Mouse (Mus musculus): ENCODE results near the gene H13. TPM values are rescaled to one million over a fixed set of nuclear protein-coding genes. Genes with fewer than 3 reads are reported as not detected.

Gene H13
- total RNA-seq (2014; rRNA removed) (182 and 196 TPM in 2 replicates), polyA plus RNA-seq (2015; fragmentation: Nextera tagmentation; extraction: Ambion mirVana) (162 and 163 TPM in 2 replicates)

GRCm38 (mm10) chr2:152669256-152669638, at the start of gene H13:
TSS of gene H13 (plus strand) at chr2:152669461.
- no peaks in the 10 kb centered on the region for H3K9me3 ChIP-seq (ENCODE audit: low read length)
- no peaks in the 10 kb centered on the region for H3K36me3 ChIP-seq (ENCODE audit: insufficient read depth, low read length)
- H3K27me3 ChIP-seq (ENCODE audit: insufficient read depth, low read length) = no peaks in the 10 kb centered on the region
- H3K27ac ChIP-seq = peak within 1 kb of the TSS; percentile 97
- TF ChIP-seq CTCF (IDR thresholded peaks at IDR 0.05; ENCODE audit: low read depth) = peak; percentile 99
- ATAC-seq = peak; percentile 84
- WGBS = under 1% methylated on average over 35 of the region's 35 CpGs
- H3K4me3 ChIP-seq (ENCODE audit: low read length) = peak within 1 kb of the TSS; percentile 87
- H3K4me1 ChIP-seq (ENCODE audit: insufficient read depth, low read length) = peaks cover 14% of the 10 kb centered on the region; the same call in 1 of the 2 replicates
- peak within 1 kb of the TSS; percentile 74 for H3K4me2 ChIP-seq (ENCODE audit: low read depth, low read length)
- DNase-seq (ENCODE audit: low spot score) = peak; percentile 97
- H3K9ac ChIP-seq (replicated peaks; ENCODE audit: low read length) = peak within 1 kb of the TSS; percentile 91

- Histone ChIP-seq H3K27ac (no peak overlapping the region), H3K4me1 (ENCODE audit: insufficient read depth, low read length) (no peaks in the 10 kb centered on the region), H3K4me2 (ENCODE audit: low read depth, low read length) (no peak overlapping the region), H3K9ac (replicated peaks; ENCODE audit: low read length) (no peak overlapping the region), H3K4me3 (ENCODE audit: low read length) (no peak overlapping the region), H3K36me3 (ENCODE audit: insufficient read depth, low read length) (no peaks in the 10 kb centered on the region), H3K27me3 (ENCODE audit: insufficient read depth, low read length) (no peaks in the 10 kb centered on the region), H3K9me3 (ENCODE audit: low read length) (no peaks in the 10 kb centered on the region)
- ATAC-seq (no peak), DNase-seq (ENCODE audit: low spot score) (no peak)
- WGBS = 67% methylated on average over 9 of the region's 9 CpGs
- TF ChIP-seq CTCF (IDR thresholded peaks at IDR 0.05; ENCODE audit: low read depth) = no peak
Observed at GRCm38 (mm10) chr2:152620367-152621134, 48.7 kb upstream of the H13 start.

- no peak for TF ChIP-seq CTCF (IDR thresholded peaks at IDR 0.05; ENCODE audit: low read depth)
- 91% methylated on average over 13 of the region's 13 CpGs for WGBS
- Histone ChIP-seq H3K4me1 (ENCODE audit: insufficient read depth, low read length) (0 out of 2 replicates have a peak, but pooled peaks cover 4% of the 10 kb centered on the region), H3K4me2 (ENCODE audit: low read depth, low read length) (no peak overlapping the region), H3K36me3 (ENCODE audit: insufficient read depth, low read length) (no peaks in the 10 kb centered on the region), H3K4me3 (ENCODE audit: low read length) (no peak overlapping the region), H3K27me3 (ENCODE audit: insufficient read depth, low read length) (0 out of 2 replicates have a peak, but pooled peaks cover 4% of the 10 kb centered on the region), H3K9ac (replicated peaks; ENCODE audit: low read length) (no peak overlapping the region), H3K27ac (no peak overlapping the region), H3K9me3 (ENCODE audit: low read length) (no peaks in the 10 kb centered on the region)
- no peak for ATAC-seq
- DNase-seq (ENCODE audit: low spot score) = no peak
Observed at GRCm38 (mm10) chr2:152622151-152622550, 47.1 kb upstream of the H13 start.

GRCm38 (mm10) chr2:152622953-152623352, 46.3 kb upstream of the H13 start, which contains the start of gene Defb25:
TSS of gene Defb25 (minus strand) at chr2:152623053.
- H3K9me3 ChIP-seq (ENCODE audit: low read length) = no peaks in the 10 kb centered on the region
- H3K4me1 ChIP-seq (ENCODE audit: insufficient read depth, low read length) = 0 out of 2 replicates have a peak, but pooled peaks cover 4% of the 10 kb centered on the region
- ATAC-seq (no peak), DNase-seq (ENCODE audit: low spot score) (no peak)
- no peak within 1 kb of the TSS for H3K4me2 ChIP-seq (ENCODE audit: low read depth, low read length)
- H3K27me3 ChIP-seq (ENCODE audit: insufficient read depth, low read length) = peaks cover 10% of the 10 kb centered on the region; the same call in 1 of the 2 replicates
- H3K36me3 ChIP-seq (ENCODE audit: insufficient read depth, low read length) = no peaks in the 10 kb centered on the region
- H3K27ac ChIP-seq = no peak within 1 kb of the TSS
- TF ChIP-seq CTCF (IDR thresholded peaks at IDR 0.05; ENCODE audit: low read depth) = no peak
- H3K4me3 ChIP-seq (ENCODE audit: low read length) = no peak within 1 kb of the TSS
- H3K9ac ChIP-seq (replicated peaks; ENCODE audit: low read length) = no peak within 1 kb of the TSS
- 81% methylated on average over 7 of the region's 7 CpGs for WGBS

- H3K27ac ChIP-seq = no peak overlapping the region
- 87% methylated on average over 2 of the region's 2 CpGs for WGBS
- H3K9ac ChIP-seq (replicated peaks; ENCODE audit: low read length) = no peak overlapping the region
- peaks cover 16% of the 10 kb centered on the region; the same call in 1 of the 2 replicates for H3K27me3 ChIP-seq (ENCODE audit: insufficient read depth, low read length)
- 0 out of 2 replicates have a peak, but pooled peaks cover 4% of the 10 kb centered on the region for H3K4me1 ChIP-seq (ENCODE audit: insufficient read depth, low read length)
- H3K4me3 ChIP-seq (ENCODE audit: low read length) = no peak overlapping the region
- no peak overlapping the region for H3K4me2 ChIP-seq (ENCODE audit: low read depth, low read length)
- TF ChIP-seq CTCF (IDR thresholded peaks at IDR 0.05; ENCODE audit: low read depth) = no peak
- ATAC-seq (no peak), DNase-seq (ENCODE audit: low spot score) (no peak)
- H3K36me3 ChIP-seq (ENCODE audit: insufficient read depth, low read length) = no peaks in the 10 kb centered on the region
- H3K9me3 ChIP-seq (ENCODE audit: low read length) = no peaks in the 10 kb centered on the region
Observed at GRCm38 (mm10) chr2:152624566-152624965, 44.7 kb upstream of the H13 start.

- no peak overlapping the region for H3K4me2 ChIP-seq (ENCODE audit: low read depth, low read length)
- 0 out of 2 replicates have a peak, but pooled peaks have one; percentile 11 for TF ChIP-seq CTCF (IDR thresholded peaks at IDR 0.05; ENCODE audit: low read depth)
- H3K4me3 ChIP-seq (ENCODE audit: low read length) = no peak overlapping the region
- H3K9me3 ChIP-seq (ENCODE audit: low read length) = no peaks in the 10 kb centered on the region
- no peak overlapping the region for H3K9ac ChIP-seq (replicated peaks; ENCODE audit: low read length)
- H3K27ac ChIP-seq = no peak overlapping the region
- H3K4me1 ChIP-seq (ENCODE audit: insufficient read depth, low read length) = 0 out of 2 replicates have a peak, but pooled peaks cover 4% of the 10 kb centered on the region
- WGBS = 0% methylated on average over 1 of the region's 1 CpGs
- ATAC-seq (peak; percentile 62), DNase-seq (ENCODE audit: low spot score) (peak; percentile 18)
- no peaks in the 10 kb centered on the region for H3K36me3 ChIP-seq (ENCODE audit: insufficient read depth, low read length)
- H3K27me3 ChIP-seq (ENCODE audit: insufficient read depth, low read length) = peaks cover 16% of the 10 kb centered on the region; the same call in 1 of the 2 replicates
Observed at GRCm38 (mm10) chr2:152625256-152625655, 44.0 kb upstream of the H13 start.
